18 mouse cellular contexts compared by ENCODE assay signal in the genomic region with DNA sequence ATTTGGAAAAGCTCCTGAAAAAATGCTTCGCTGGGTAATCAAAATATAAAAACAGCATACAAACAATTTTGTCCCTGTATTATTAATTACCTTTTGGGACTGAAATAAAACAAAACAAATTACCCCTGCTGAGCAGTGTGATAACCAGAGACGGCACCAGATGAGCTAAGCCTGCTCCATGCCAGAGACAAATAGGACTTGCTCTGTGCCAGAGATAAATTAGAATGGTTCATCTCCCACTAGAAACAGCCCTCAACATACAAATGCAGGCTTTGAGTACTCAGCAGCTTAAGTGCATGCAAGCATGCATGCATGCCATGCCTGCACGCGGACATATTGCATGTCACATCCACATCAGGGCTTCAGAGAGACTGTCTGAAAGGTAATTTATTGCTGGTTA.
DNase-seq lines count a peak whose midpoint lies in the region; ATAC-seq and TF ChIP-seq lines count a peak whose summit lies in the region.
"Had no signal": no experiment of that assay in that cellular context is flagged by ENCODE, and none has a peak within 500 bp of the region (broad histone marks: within the 10 kb centered on the region; RNA-seq: fewer than 3 reads in every experiment).

No protein-coding gene starts in this region.

- no peak overlapping the region for H3K4me3 ChIP-seq in midbrain, postnatal 0 days (ENCODE audit: low read depth, low read length)
- H3K4me3 ChIP-seq: embryonic facial prominence, embryonic 10.5 days; forebrain, embryonic 15.5 days; layer of hippocampus, adult 2 months; stomach, embryonic 15.5 days had no signal

- peak; percentile 44; the same call in 1 of the 2 replicates for ATAC-seq in midbrain, postnatal 0 days (ENCODE audit: low FRiP score)
- ATAC-seq: forebrain, embryonic 15.5 days; intestine, postnatal 0 days; lung, postnatal 0 days had no signal

- H3K36me3 ChIP-seq in midbrain, postnatal 0 days (ENCODE audit: insufficient read depth, low read length) = no peaks in the 10 kb centered on the region
- H3K36me3 ChIP-seq: embryonic facial prominence, embryonic 10.5 days; forebrain, embryonic 15.5 days; stomach, embryonic 15.5 days had no signal

- no peaks in the 10 kb centered on the region for H3K9me3 ChIP-seq in midbrain, postnatal 0 days (ENCODE audit: low read length)
- H3K9me3 ChIP-seq: embryonic facial prominence, embryonic 10.5 days; forebrain, embryonic 15.5 days; stomach, embryonic 15.5 days had no signal

- TF ChIP-seq CTCF in brain, embryonic 14.5 days (IDR thresholded peaks at IDR 0.05; ENCODE audit: borderline replicate concordance, extremely low read depth, insufficient read depth, insufficient read length) = no peak
- no peak for TF ChIP-seq CTCF in midbrain, postnatal 0 days (IDR thresholded peaks at IDR 0.05)

- DNase-seq in cerebellum, postnatal 14 days = peak; percentile 13 to 50
- no peak for DNase-seq in cerebellum, adult 9-11 months
- peak; percentile 7 for DNase-seq in layer of hippocampus, adult 9-11 months
- DNase-seq in layer of hippocampus, adult 11-12 months (ENCODE audit: low spot score) = no peak
- DNase-seq in brain, embryonic 14.5 days (ENCODE audit: low read depth) = peak; percentile 66
- DNase-seq in midbrain, postnatal 0 days (ENCODE audit: low spot score) = peak; percentile 25
- DNase-seq in thymus, postnatal 36 days = no peak
- no peak for DNase-seq in thymus, postnatal 0 days (ENCODE audit: low spot score)
- DNase-seq: liver; right cerebral cortex, postnatal 25 days; thymus, adult 18-20 months had no signal

- no peak overlapping the region for H3K4me2 ChIP-seq in midbrain, postnatal 0 days (ENCODE audit: low read depth, low read length, poor library complexity, severe bottlenecking)
- H3K4me2 ChIP-seq: forebrain, embryonic 15.5 days; stomach, embryonic 15.5 days had no signal

- no peak for TF ChIP-seq POLR2A in brain, embryonic 14.5 days (IDR thresholded peaks at IDR 0.05; ENCODE audit: borderline replicate concordance, extremely low read depth, insufficient read depth, insufficient read length, poor library complexity, severe bottlenecking)

- no peak overlapping the region for H3K9ac ChIP-seq in midbrain, postnatal 0 days (replicated peaks; ENCODE audit: low read length, poor library complexity, severe bottlenecking)
- H3K9ac ChIP-seq: forebrain, embryonic 15.5 days; stomach, embryonic 15.5 days had no signal

- H3K27me3 ChIP-seq in midbrain, postnatal 0 days (ENCODE audit: insufficient read depth, low read length) = no peaks in the 10 kb centered on the region
- H3K27me3 ChIP-seq: forebrain, embryonic 15.5 days; stomach, embryonic 15.5 days had no signal

- no peak overlapping the region for H3K27ac ChIP-seq in midbrain, postnatal 0 days (ENCODE audit: low read depth, low read length)
- H3K27ac ChIP-seq: embryonic facial prominence, embryonic 10.5 days; forebrain, embryonic 15.5 days; kidney, postnatal 0 days; stomach, embryonic 15.5 days had no signal

- 70% methylated on average over 4 of the region's 4 CpGs for WGBS in midbrain, postnatal 0 days

- H3K4me1 ChIP-seq in midbrain, postnatal 0 days (ENCODE audit: insufficient read depth, low read length) = no peaks in the 10 kb centered on the region

Comparison
In these comparisons a context has a peak if more than half of its experiments do, and no peak if none do; other contexts are left out.
1. DNase-seq: peak in cerebellum, postnatal 14 days (2 of 2), layer of hippocampus, adult 9-11 months (single experiment), brain, embryonic 14.5 days (single experiment) and midbrain, postnatal 0 days (single experiment); none in cerebellum, adult 9-11 months (single experiment), layer of hippocampus, adult 11-12 months (single experiment), thymus, postnatal 36 days (0 of 2) and thymus, postnatal 0 days (single experiment).